24 mouse cellular contexts compared by ENCODE assay signal in the genomic region with DNA sequence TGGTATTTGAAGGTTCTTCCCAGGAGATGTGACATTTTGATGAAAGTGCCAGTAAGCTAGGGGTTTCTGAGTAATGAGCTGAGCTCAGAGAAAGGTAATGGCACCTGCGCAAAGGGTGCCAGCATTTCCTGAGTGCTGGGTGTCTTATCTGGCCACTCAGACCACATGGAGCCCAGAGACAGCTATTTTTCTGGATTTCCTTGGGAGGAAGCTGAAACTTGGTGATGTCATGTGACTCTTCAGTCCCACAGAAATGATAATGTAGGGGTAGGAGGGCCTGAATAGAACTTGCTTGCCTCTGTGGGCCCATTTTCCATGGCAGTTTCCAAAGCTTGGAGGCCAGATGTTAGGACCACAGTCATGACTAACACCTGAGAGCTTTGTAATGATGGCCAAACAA.
"Had no signal": no experiment of that assay in that cellular context is flagged by ENCODE, and none has a peak within 500 bp of the region (broad histone marks: within the 10 kb centered on the region; RNA-seq: fewer than 3 reads in every experiment).

No protein-coding gene starts in this region.

- H3K27me3 ChIP-seq: intestine, embryonic 15.5 days; limb, embryonic 12.5 days; limb, embryonic 15.5 days; megakaryocyte, embryonic 14.5 days; midbrain, embryonic 13.5 days; neural tube, embryonic 13.5 days had no signal

- H3K27ac ChIP-seq: intestine, embryonic 15.5 days; limb, embryonic 12.5 days; limb, embryonic 15.5 days; midbrain, embryonic 10.5 days; midbrain, embryonic 13.5 days; neural tube, embryonic 13.5 days; stomach, postnatal 0 days had no signal

- H3K9ac ChIP-seq: intestine, embryonic 15.5 days; limb, embryonic 12.5 days; limb, embryonic 15.5 days; midbrain, embryonic 13.5 days; neural tube, embryonic 13.5 days had no signal

- H3K4me3 ChIP-seq: intestine, embryonic 15.5 days; limb, embryonic 12.5 days; limb, embryonic 15.5 days; megakaryocyte, embryonic 14.5 days; midbrain, embryonic 10.5 days; midbrain, embryonic 13.5 days; myocyte; neural tube, embryonic 13.5 days had no signal

- H3K9me3 ChIP-seq: intestine, embryonic 15.5 days; limb, embryonic 12.5 days; limb, embryonic 15.5 days; megakaryocyte, embryonic 14.5 days; midbrain, embryonic 10.5 days; midbrain, embryonic 13.5 days; neural tube, embryonic 13.5 days had no signal

- H3K4me1 ChIP-seq: intestine, embryonic 15.5 days; limb, embryonic 12.5 days; limb, embryonic 15.5 days; midbrain, embryonic 10.5 days; midbrain, embryonic 13.5 days; neural tube, embryonic 13.5 days had no signal

- H3K4me2 ChIP-seq: intestine, embryonic 15.5 days; limb, embryonic 12.5 days; limb, embryonic 15.5 days; midbrain, embryonic 13.5 days; neural tube, embryonic 13.5 days had no signal

- DNase-seq: kidney, adult 11 months; kidney, adult 9 months; kidney, postnatal 14 days; kidney, postnatal 4 days; left cerebral cortex, postnatal 4 days; lung, adult 2 months; lung, postnatal 14 days; lung, postnatal 4 days; retina, postnatal 1 day; right cerebral cortex, postnatal 25 days; spleen, adult 18-20 months; thymus, adult 2 months; thymus, postnatal 14 days; thymus, postnatal 4 days had no signal

- ATAC-seq: intestine, embryonic 15.5 days; midbrain, embryonic 13.5 days; midbrain, embryonic 16.5 days had no signal

- H3K36me3 ChIP-seq: intestine, embryonic 15.5 days; limb, embryonic 12.5 days; limb, embryonic 15.5 days; midbrain, embryonic 10.5 days; midbrain, embryonic 13.5 days; neural tube, embryonic 13.5 days had no signal
